Mouse (Mus musculus): ENCODE data around the gene Palm3. TPM values are rescaled to one million over a fixed set of nuclear protein-coding genes. Genes with fewer than 3 reads are reported as not detected.

Palm3 gene
- 0.66 and 1.2 TPM in 2 replicates for polyA plus RNA-seq (2014; fragmentation: Nextera tagmentation; extraction: Ambion mirVana)

DNA sequence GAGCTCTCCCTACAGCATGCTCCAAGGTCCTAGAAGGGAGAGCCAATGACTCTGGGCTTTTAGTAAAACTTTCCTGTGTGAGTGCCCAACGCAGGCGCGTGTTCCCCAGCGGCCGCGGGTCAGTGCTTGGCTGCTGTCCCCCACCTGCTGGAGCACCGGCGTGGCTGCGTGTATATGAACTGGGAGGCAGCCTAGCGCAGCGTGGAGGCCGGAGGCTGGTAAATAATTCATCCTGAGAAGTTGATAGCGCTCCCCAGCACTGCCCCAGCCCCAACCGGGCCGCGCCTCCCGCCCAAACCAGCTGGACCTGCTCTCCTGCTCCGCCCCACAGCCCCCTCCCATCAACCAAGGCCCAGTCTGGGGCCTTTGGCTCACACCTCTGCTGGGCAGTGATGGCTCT lies at the start of gene Palm3:
Gene Palm3, plus strand, starts transcription at position 376 of the 400 bp plus-strand sequence.
- ATAC-seq (replicated peaks; ENCODE audit: low FRiP score) = no peak

GRCm38 (mm10) chr8:83971661-83972060 lies 49.6 kb upstream of the Palm3 start:
- Histone ChIP-seq H3K36me3 (ENCODE audit: control insufficient read depth, insufficient read depth, low read length) (peaks cover 18% of the 10 kb centered on the region), H3K9me3 (ENCODE audit: control insufficient read depth, low read length) (no peaks in the 10 kb centered on the region)
- WGBS = 71% methylated on average over 6 of the region's 6 CpGs

More for the DNA sequence above, at the start of gene Palm3:
- Histone ChIP-seq H3K27ac (ENCODE audit: low read depth, low read length) (no peak within 1 kb of the TSS), H3K4me3 (ENCODE audit: low read depth, low read length) (no peak within 1 kb of the TSS), H3K4me1 (replicated peaks; ENCODE audit: control insufficient read depth, insufficient read depth, low read length) (peaks cover 16% of the 10 kb centered on the region), H3K4me2 (peak within 1 kb of the TSS; percentile 37), H3K27me3 (replicated peaks; ENCODE audit: control insufficient read depth, insufficient read depth, low read length) (peaks cover 36% of the 10 kb centered on the region), H3K36me3 (ENCODE audit: control insufficient read depth, insufficient read depth, low read length) (no peaks in the 10 kb centered on the region), H3K9ac (ENCODE audit: low read depth, low read length) (no peak within 1 kb of the TSS), H3K9me3 (ENCODE audit: control insufficient read depth, low read length) (0 out of 2 replicates have a peak, but pooled peaks cover under 1% of the 10 kb centered on the region)
- WGBS = 19% methylated on average over 18 of the region's 18 CpGs
- DNase-seq (ENCODE audit: low spot score) = no peak

GRCm38 (mm10) chr8:83972150-83973120 lies 48.8 kb upstream of the Palm3 start, which contains the start of gene Prkaca:
Gene Prkaca, plus strand, starts transcription at chr8:83972993.
- Histone ChIP-seq H3K4me2 (peak within 1 kb of the TSS; percentile 97), H3K4me3 (ENCODE audit: low read depth, low read length) (peak within 1 kb of the TSS; percentile 96), H3K36me3 (ENCODE audit: control insufficient read depth, insufficient read depth, low read length) (peaks cover 14% of the 10 kb centered on the region), H3K9me3 (ENCODE audit: control insufficient read depth, low read length) (no peaks in the 10 kb centered on the region), H3K27ac (ENCODE audit: low read depth, low read length) (peak within 1 kb of the TSS; percentile 78), H3K9ac (ENCODE audit: low read depth, low read length) (peak within 1 kb of the TSS; percentile 85), H3K4me1 (replicated peaks; ENCODE audit: control insufficient read depth, insufficient read depth, low read length) (peaks cover 18% of the 10 kb centered on the region), H3K27me3 (replicated peaks; ENCODE audit: control insufficient read depth, insufficient read depth, low read length) (no peaks in the 10 kb centered on the region)
- WGBS = under 1% methylated on average over 89 of the region's 94 CpGs
- peak; percentile 97 for DNase-seq (ENCODE audit: low spot score)
- ATAC-seq (replicated peaks; ENCODE audit: low FRiP score) = peak; percentile 99

More at GRCm38 (mm10) chr8:83971661-83972060, 49.6 kb upstream of the Palm3 start:
- no peak for DNase-seq (ENCODE audit: low spot score)
- Histone ChIP-seq H3K9ac (ENCODE audit: low read depth, low read length) (peak overlapping the region; percentile 76), H3K4me3 (ENCODE audit: low read depth, low read length) (peak overlapping the region; percentile 96), H3K4me1 (replicated peaks; ENCODE audit: control insufficient read depth, insufficient read depth, low read length) (peaks cover 13% of the 10 kb centered on the region), H3K27me3 (replicated peaks; ENCODE audit: control insufficient read depth, insufficient read depth, low read length) (no peaks in the 10 kb centered on the region), H3K27ac (ENCODE audit: low read depth, low read length) (peak overlapping the region; percentile 78; the same call in 1 of the 2 replicates), H3K4me2 (peak overlapping the region; percentile 95)
- no peak for ATAC-seq (replicated peaks; ENCODE audit: low FRiP score)

- peaks cover 27% of the 10 kb centered on the region for H3K4me1 ChIP-seq (replicated peaks; ENCODE audit: control insufficient read depth, insufficient read depth, low read length)
- DNase-seq (ENCODE audit: low spot score) = peak; percentile 55
Observed at GRCm38 (mm10) chr8:83973161-83974031, 47.9 kb upstream of the Palm3 start.

DNA sequence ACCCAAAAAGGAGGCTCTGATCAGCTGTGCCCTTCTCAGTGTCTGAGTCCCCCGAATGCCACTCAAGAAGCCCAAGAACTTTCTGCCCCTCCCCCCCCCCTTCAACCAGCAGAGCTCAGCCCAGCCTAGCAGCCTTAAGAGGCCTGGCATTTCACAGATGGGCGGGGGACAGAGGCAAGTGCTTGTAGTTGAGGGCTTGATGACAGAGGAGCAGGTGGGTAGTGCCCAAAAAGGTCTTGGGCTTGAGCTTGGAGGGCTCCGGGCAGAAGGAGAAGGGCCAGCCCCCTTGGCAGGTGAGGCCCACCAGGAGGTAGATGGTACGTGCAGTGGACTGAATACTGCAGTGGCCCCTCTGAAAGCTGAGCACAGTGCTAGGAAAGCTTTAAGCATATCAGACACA lies 46.8 kb upstream of the Palm3 start:
- Histone ChIP-seq H3K9me3 (ENCODE audit: control insufficient read depth, low read length) (no peaks in the 10 kb centered on the region), H3K4me3 (ENCODE audit: low read depth, low read length) (no peak overlapping the region), H3K4me2 (no peak overlapping the region), H3K27ac (ENCODE audit: low read depth, low read length) (no peak overlapping the region), H3K9ac (ENCODE audit: low read depth, low read length) (no peak overlapping the region), H3K27me3 (replicated peaks; ENCODE audit: control insufficient read depth, insufficient read depth, low read length) (no peaks in the 10 kb centered on the region), H3K4me1 (replicated peaks; ENCODE audit: control insufficient read depth, insufficient read depth, low read length) (peaks cover 27% of the 10 kb centered on the region), H3K36me3 (ENCODE audit: control insufficient read depth, insufficient read depth, low read length) (no peaks in the 10 kb centered on the region; the same call in 1 of the 2 replicates)
- WGBS = 84% methylated on average over 4 of the region's 4 CpGs
- DNase-seq (ENCODE audit: low spot score) = no peak
- ATAC-seq (replicated peaks; ENCODE audit: low FRiP score) = no peak

More at GRCm38 (mm10) chr8:83973161-83974031, 47.9 kb upstream of the Palm3 start:
- Histone ChIP-seq H3K9me3 (ENCODE audit: control insufficient read depth, low read length) (no peaks in the 10 kb centered on the region), H3K27me3 (replicated peaks; ENCODE audit: control insufficient read depth, insufficient read depth, low read length) (no peaks in the 10 kb centered on the region), H3K4me3 (ENCODE audit: low read depth, low read length) (peak overlapping the region; percentile 96), H3K36me3 (ENCODE audit: control insufficient read depth, insufficient read depth, low read length) (peaks cover 6% of the 10 kb centered on the region), H3K9ac (ENCODE audit: low read depth, low read length) (peak overlapping the region; percentile 85), H3K27ac (ENCODE audit: low read depth, low read length) (peak overlapping the region; percentile 52), H3K4me2 (peak overlapping the region; percentile 97)
- WGBS = 7% methylated on average over 37 of the region's 37 CpGs
- peak; percentile 24 for ATAC-seq (replicated peaks; ENCODE audit: low FRiP score)

- H3K4me1 ChIP-seq (replicated peaks; ENCODE audit: control insufficient read depth, insufficient read depth, low read length) = peaks cover 27% of the 10 kb centered on the region
- no peak for DNase-seq (ENCODE audit: low spot score)
- H3K9me3 ChIP-seq (ENCODE audit: control insufficient read depth, low read length) = no peaks in the 10 kb centered on the region
- peaks cover 5% of the 10 kb centered on the region; the same call in 1 of the 2 replicates for H3K36me3 ChIP-seq (ENCODE audit: control insufficient read depth, insufficient read depth, low read length)
- H3K27me3 ChIP-seq (replicated peaks; ENCODE audit: control insufficient read depth, insufficient read depth, low read length) = no peaks in the 10 kb centered on the region
- no peak for ATAC-seq (replicated peaks; ENCODE audit: low FRiP score)
- H3K27ac ChIP-seq (ENCODE audit: low read depth, low read length) = no peak overlapping the region
- no peak overlapping the region for H3K9ac ChIP-seq (ENCODE audit: low read depth, low read length)
- H3K4me3 ChIP-seq (ENCODE audit: low read depth, low read length) = no peak overlapping the region
- no peak overlapping the region for H3K4me2 ChIP-seq
- WGBS = 78% methylated on average over 4 of the region's 4 CpGs
Observed at GRCm38 (mm10) chr8:83976101-83976630, 45.1 kb upstream of the Palm3 start.

DNA sequence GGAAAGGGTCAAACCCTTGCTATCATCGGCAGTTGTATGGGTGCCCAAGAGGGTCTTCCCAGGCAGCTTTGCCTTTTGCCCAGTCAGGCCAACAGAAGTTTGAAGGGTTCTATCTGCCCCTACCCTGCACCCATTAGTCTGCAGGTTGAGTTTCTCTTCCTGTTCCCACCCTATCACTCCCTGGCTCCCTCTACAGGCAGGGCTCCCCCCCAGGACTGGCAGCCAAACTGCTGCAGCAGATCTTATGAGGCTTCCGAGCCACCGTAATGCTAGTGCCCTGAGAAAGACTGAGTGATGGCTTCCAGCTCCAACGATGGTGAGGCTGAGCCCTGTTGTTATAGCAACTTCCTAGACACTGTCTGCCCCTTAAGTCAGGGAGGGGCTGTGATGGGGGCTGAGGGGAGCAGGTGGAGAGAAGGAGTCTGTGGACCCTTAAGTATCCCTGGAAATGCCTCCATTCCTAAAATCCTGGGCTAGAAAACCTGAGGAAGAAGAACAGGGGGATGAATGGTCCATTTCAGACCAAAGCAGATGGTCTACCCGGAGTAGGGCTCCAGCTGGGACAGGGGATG lies 44.4 kb upstream of the Palm3 start:
- Histone ChIP-seq H3K4me2 (no peak overlapping the region), H3K36me3 (ENCODE audit: control insufficient read depth, insufficient read depth, low read length) (peaks cover 10% of the 10 kb centered on the region), H3K4me3 (ENCODE audit: low read depth, low read length) (no peak overlapping the region), H3K4me1 (replicated peaks; ENCODE audit: control insufficient read depth, insufficient read depth, low read length) (peaks cover 23% of the 10 kb centered on the region), H3K27me3 (replicated peaks; ENCODE audit: control insufficient read depth, insufficient read depth, low read length) (no peaks in the 10 kb centered on the region), H3K9ac (ENCODE audit: low read depth, low read length) (no peak overlapping the region), H3K9me3 (ENCODE audit: control insufficient read depth, low read length) (no peaks in the 10 kb centered on the region), H3K27ac (ENCODE audit: low read depth, low read length) (no peak overlapping the region)
- 82% methylated on average over 5 of the region's 5 CpGs for WGBS
- DNase-seq (ENCODE audit: low spot score) (no peak), ATAC-seq (replicated peaks; ENCODE audit: low FRiP score) (no peak)

GRCm38 (mm10) chr8:83977646-83978045 lies 43.6 kb upstream of the Palm3 start:
- ATAC-seq (replicated peaks; ENCODE audit: low FRiP score) = no peak
- Histone ChIP-seq H3K9me3 (ENCODE audit: control insufficient read depth, low read length) (no peaks in the 10 kb centered on the region), H3K36me3 (ENCODE audit: control insufficient read depth, insufficient read depth, low read length) (peaks cover 14% of the 10 kb centered on the region), H3K4me1 (replicated peaks; ENCODE audit: control insufficient read depth, insufficient read depth, low read length) (peaks cover 24% of the 10 kb centered on the region), H3K27ac (ENCODE audit: low read depth, low read length) (peak overlapping the region; percentile 43; the same call in 1 of the 2 replicates), H3K9ac (ENCODE audit: low read depth, low read length) (no peak overlapping the region), H3K4me2 (peak overlapping the region; percentile 12; the same call in 1 of the 2 replicates), H3K4me3 (ENCODE audit: low read depth, low read length) (no peak overlapping the region), H3K27me3 (replicated peaks; ENCODE audit: control insufficient read depth, insufficient read depth, low read length) (no peaks in the 10 kb centered on the region)
- no peak for DNase-seq (ENCODE audit: low spot score)
- WGBS = 49% methylated on average over 6 of the region's 6 CpGs

Data from liver, embryonic 11.5 days (tissue).